Mouse (Mus musculus): Measurements from ENCODE around the gene Epn3. TPM values are rescaled to one million over a fixed set of nuclear protein-coding genes. Genes with fewer than 3 reads are reported as not detected.

The Epn3 gene
- polyA plus RNA-seq (2015; fragmentation: Nextera tagmentation; extraction: Ambion mirVana) = 0.43 and 0.57 TPM in 2 replicates

GRCm38 (mm10) chr11:94499661-94500152 lies at the start of gene Epn3:
TSS of gene Epn3 (minus strand) at chr11:94499974.
- H3K27ac ChIP-seq (ENCODE audit: low read length) = no peak within 1 kb of the TSS
- WGBS = under 1% methylated on average over 21 of the region's 26 CpGs

GRCm38 (mm10) chr11:94548888-94549690 lies 49.3 kb upstream of the Epn3 start, which contains the start of gene Rsad1:
TSS of gene Rsad1 (minus strand) at chr11:94549255.
- no peaks in the 10 kb centered on the region for H3K27me3 ChIP-seq (ENCODE audit: control insufficient read depth, insufficient read depth, low read depth, low read length)
- H3K36me3 ChIP-seq (ENCODE audit: control insufficient read depth, insufficient read depth, low read length) = no peaks in the 10 kb centered on the region
- ATAC-seq = peak; percentile 94
- H3K4me1 ChIP-seq (ENCODE audit: control insufficient read depth, insufficient read depth, low read length) = peaks cover 15% of the 10 kb centered on the region
- H3K4me3 ChIP-seq (ENCODE audit: low read depth, low read length) = peak within 1 kb of the TSS; percentile 66
- 4% methylated on average over 49 of the region's 49 CpGs for WGBS
- peak within 1 kb of the TSS; percentile 90 for H3K27ac ChIP-seq (ENCODE audit: low read length)
- no peaks in the 10 kb centered on the region for H3K9me3 ChIP-seq (replicated peaks; ENCODE audit: control insufficient read depth, low read length, poor library complexity, severe bottlenecking)
- H3K4me2 ChIP-seq (ENCODE audit: low read length) = peak within 1 kb of the TSS; percentile 93
- H3K9ac ChIP-seq (ENCODE audit: low read depth, low read length) = peak within 1 kb of the TSS; percentile 80

More at GRCm38 (mm10) chr11:94499661-94500152, at the start of gene Epn3:
- Histone ChIP-seq H3K4me1 (ENCODE audit: control insufficient read depth, insufficient read depth, low read length) (peaks cover 17% of the 10 kb centered on the region), H3K4me2 (ENCODE audit: low read length) (peak within 1 kb of the TSS; percentile 55), H3K4me3 (ENCODE audit: low read depth, low read length) (peak within 1 kb of the TSS; percentile 25), H3K9ac (ENCODE audit: low read depth, low read length) (peak within 1 kb of the TSS; percentile 53), H3K27me3 (ENCODE audit: control insufficient read depth, insufficient read depth, low read depth, low read length) (peaks cover 5% of the 10 kb centered on the region; the same call in 1 of the 2 replicates), H3K36me3 (ENCODE audit: control insufficient read depth, insufficient read depth, low read length) (no peaks in the 10 kb centered on the region), H3K9me3 (replicated peaks; ENCODE audit: control insufficient read depth, low read length, poor library complexity, severe bottlenecking) (no peaks in the 10 kb centered on the region)
- ATAC-seq = peak; percentile 40; the same call in 1 of the 2 replicates

- H3K36me3 ChIP-seq (ENCODE audit: control insufficient read depth, insufficient read depth, low read length) = peaks cover 5% of the 10 kb centered on the region; the same call in 1 of the 2 replicates
- peak overlapping the region; percentile 93 for H3K4me2 ChIP-seq (ENCODE audit: low read length)
- peak; percentile 64 for ATAC-seq
- H3K4me1 ChIP-seq (ENCODE audit: control insufficient read depth, insufficient read depth, low read length) = peaks cover 15% of the 10 kb centered on the region
- no peaks in the 10 kb centered on the region for H3K27me3 ChIP-seq (ENCODE audit: control insufficient read depth, insufficient read depth, low read depth, low read length)
- 14% methylated on average over 24 of the region's 24 CpGs for WGBS
- H3K9ac ChIP-seq (ENCODE audit: low read depth, low read length) = peak overlapping the region; percentile 80
- H3K4me3 ChIP-seq (ENCODE audit: low read depth, low read length) = peak overlapping the region; percentile 66
- no peaks in the 10 kb centered on the region for H3K9me3 ChIP-seq (replicated peaks; ENCODE audit: control insufficient read depth, low read length, poor library complexity, severe bottlenecking)
- peak overlapping the region; percentile 90 for H3K27ac ChIP-seq (ENCODE audit: low read length)
Observed at GRCm38 (mm10) chr11:94548041-94548784, 48.4 kb upstream of the Epn3 start.

- Histone ChIP-seq H3K27ac (ENCODE audit: low read length) (no peak overlapping the region), H3K4me2 (ENCODE audit: low read length) (no peak overlapping the region), H3K4me3 (ENCODE audit: low read depth, low read length) (no peak overlapping the region), H3K9me3 (replicated peaks; ENCODE audit: control insufficient read depth, low read length, poor library complexity, severe bottlenecking) (no peaks in the 10 kb centered on the region), H3K27me3 (ENCODE audit: control insufficient read depth, insufficient read depth, low read depth, low read length) (no peaks in the 10 kb centered on the region), H3K4me1 (ENCODE audit: control insufficient read depth, insufficient read depth, low read length) (peaks cover 15% of the 10 kb centered on the region), H3K36me3 (ENCODE audit: control insufficient read depth, insufficient read depth, low read length) (peaks cover 5% of the 10 kb centered on the region; the same call in 1 of the 2 replicates), H3K9ac (ENCODE audit: low read depth, low read length) (no peak overlapping the region)
- ATAC-seq = no peak
- 91% methylated on average over 6 of the region's 6 CpGs for WGBS
Observed at GRCm38 (mm10) chr11:94547271-94547670, 47.5 kb upstream of the Epn3 start.

GRCm38 (mm10) chr11:94546381-94546780 lies 46.6 kb upstream of the Epn3 start:
- Histone ChIP-seq H3K9ac (ENCODE audit: low read depth, low read length) (no peak overlapping the region), H3K4me2 (ENCODE audit: low read length) (no peak overlapping the region), H3K36me3 (ENCODE audit: control insufficient read depth, insufficient read depth, low read length) (peaks cover 5% of the 10 kb centered on the region; the same call in 1 of the 2 replicates), H3K4me3 (ENCODE audit: low read depth, low read length) (no peak overlapping the region), H3K27me3 (ENCODE audit: control insufficient read depth, insufficient read depth, low read depth, low read length) (no peaks in the 10 kb centered on the region), H3K9me3 (replicated peaks; ENCODE audit: control insufficient read depth, low read length, poor library complexity, severe bottlenecking) (no peaks in the 10 kb centered on the region), H3K27ac (ENCODE audit: low read length) (no peak overlapping the region), H3K4me1 (ENCODE audit: control insufficient read depth, insufficient read depth, low read length) (peaks cover 15% of the 10 kb centered on the region)
- 99% methylated on average over 5 of the region's 5 CpGs for WGBS
- no peak for ATAC-seq

- no peak overlapping the region for H3K27ac ChIP-seq (ENCODE audit: low read length)
- peaks cover 14% of the 10 kb centered on the region for H3K4me1 ChIP-seq (ENCODE audit: control insufficient read depth, insufficient read depth, low read length)
- WGBS = 56% methylated on average over 18 of the region's 18 CpGs
- H3K9me3 ChIP-seq (replicated peaks; ENCODE audit: control insufficient read depth, low read length, poor library complexity, severe bottlenecking) = no peaks in the 10 kb centered on the region
- no peak overlapping the region for H3K4me3 ChIP-seq (ENCODE audit: low read depth, low read length)
- peak overlapping the region; percentile 12; the same call in 1 of the 2 replicates for H3K4me2 ChIP-seq (ENCODE audit: low read length)
- peaks cover 5% of the 10 kb centered on the region; the same call in 1 of the 2 replicates for H3K36me3 ChIP-seq (ENCODE audit: control insufficient read depth, insufficient read depth, low read length)
- no peaks in the 10 kb centered on the region for H3K27me3 ChIP-seq (ENCODE audit: control insufficient read depth, insufficient read depth, low read depth, low read length)
- 0 out of 2 replicates have a peak overlapping the region, but pooled peaks have one; percentile 0 for H3K9ac ChIP-seq (ENCODE audit: low read depth, low read length)
- ATAC-seq = no peak
Observed at GRCm38 (mm10) chr11:94544422-94544821, 44.6 kb upstream of the Epn3 start.

GRCm38 (mm10) chr11:94543932-94544331 lies 44.2 kb upstream of the Epn3 start:
- Histone ChIP-seq H3K4me1 (ENCODE audit: control insufficient read depth, insufficient read depth, low read length) (peaks cover 11% of the 10 kb centered on the region), H3K4me3 (ENCODE audit: low read depth, low read length) (no peak overlapping the region), H3K4me2 (ENCODE audit: low read length) (no peak overlapping the region), H3K27ac (ENCODE audit: low read length) (no peak overlapping the region), H3K9ac (ENCODE audit: low read depth, low read length) (no peak overlapping the region), H3K9me3 (replicated peaks; ENCODE audit: control insufficient read depth, low read length, poor library complexity, severe bottlenecking) (no peaks in the 10 kb centered on the region), H3K36me3 (ENCODE audit: control insufficient read depth, insufficient read depth, low read length) (peaks cover 5% of the 10 kb centered on the region; the same call in 1 of the 2 replicates), H3K27me3 (ENCODE audit: control insufficient read depth, insufficient read depth, low read depth, low read length) (no peaks in the 10 kb centered on the region)
- ATAC-seq = no peak
- WGBS = 29% methylated on average over 9 of the region's 9 CpGs

- H3K4me3 ChIP-seq (ENCODE audit: low read depth, low read length) = no peak overlapping the region
- no peak for ATAC-seq
- WGBS = 80% methylated on average over 12 of the region's 12 CpGs
- H3K36me3 ChIP-seq (ENCODE audit: control insufficient read depth, insufficient read depth, low read length) = peaks cover 5% of the 10 kb centered on the region; the same call in 1 of the 2 replicates
- no peaks in the 10 kb centered on the region for H3K9me3 ChIP-seq (replicated peaks; ENCODE audit: control insufficient read depth, low read length, poor library complexity, severe bottlenecking)
- no peak overlapping the region for H3K27ac ChIP-seq (ENCODE audit: low read length)
- H3K4me1 ChIP-seq (ENCODE audit: control insufficient read depth, insufficient read depth, low read length) = peaks cover 10% of the 10 kb centered on the region
- H3K27me3 ChIP-seq (ENCODE audit: control insufficient read depth, insufficient read depth, low read depth, low read length) = no peaks in the 10 kb centered on the region
- no peak overlapping the region for H3K4me2 ChIP-seq (ENCODE audit: low read length)
- no peak overlapping the region for H3K9ac ChIP-seq (ENCODE audit: low read depth, low read length)
Observed at GRCm38 (mm10) chr11:94543344-94543743, 43.6 kb upstream of the Epn3 start.
